Comparison of ENCODE assay signal across 13 mouse cellular contexts in genomic region chr5:111812581-111812980, GRCm38 (mm10).
DNase-seq lines count a peak whose midpoint lies in the region; ATAC-seq lines count a peak whose summit lies in the region.
"Had no signal": no experiment of that assay in that cellular context is flagged by ENCODE, and none has a peak within 500 bp of the region (broad histone marks: within the 10 kb centered on the region; RNA-seq: fewer than 3 reads in every experiment).

No protein-coding gene starts in this region.

- intact Hi-C loops in heart, postnatal 36 days (cut with DNase I): no loop called here

- H3K4me1 ChIP-seq in neural tube, embryonic 13.5 days (replicated peaks): peaks cover 20% of the 10 kb centered on the region
- H3K4me1 ChIP-seq in neural tube, embryonic 15.5 days: peaks cover 15% of the 10 kb centered on the region
- H3K4me1 ChIP-seq in intestine, embryonic 15.5 days (replicated peaks): peaks cover 6% of the 10 kb centered on the region; the same call in 1 of the 2 replicates
- H3K4me1 ChIP-seq in stomach, embryonic 15.5 days: peaks cover 12% of the 10 kb centered on the region
- H3K4me1 ChIP-seq: liver, embryonic 13.5 days had no signal

- peak; percentile 32; the same call in 1 of the 2 replicates for ATAC-seq in neural tube, embryonic 13.5 days (ENCODE audit: low read depth)
- ATAC-seq in neural tube, embryonic 15.5 days (ENCODE audit: low FRiP score): no peak
- ATAC-seq in intestine, embryonic 15.5 days: peak; percentile 39; the same call in 1 of the 2 replicates
- peak; percentile 28; the same call in 1 of the 2 replicates for ATAC-seq in stomach, embryonic 15.5 days (ENCODE audit: insufficient read depth, low FRiP score, low read depth)
- no peak for ATAC-seq in monocyte, adult 5-6 weeks (replicated peaks; ENCODE audit: insufficient number of reproducible peaks, low FRiP score, low TSS enrichment, poor library complexity, severe bottlenecking)

- no peak overlapping the region for H3K4me2 ChIP-seq in neural tube, embryonic 13.5 days
- H3K4me2 ChIP-seq in neural tube, embryonic 15.5 days: no peak overlapping the region
- H3K4me2 ChIP-seq in intestine, embryonic 15.5 days (replicated peaks): no peak overlapping the region
- H3K4me2 ChIP-seq in stomach, embryonic 15.5 days: no peak overlapping the region
- H3K4me2 ChIP-seq: embryonic facial prominence, embryonic 12.5 days; liver, embryonic 13.5 days had no signal

- 58% methylated on average over 7 of the region's 7 CpGs for WGBS in neural tube, embryonic 13.5 days
- 53% methylated on average over 7 of the region's 7 CpGs for WGBS in neural tube, embryonic 15.5 days
- WGBS in intestine, embryonic 15.5 days: 49% methylated on average over 7 of the region's 7 CpGs
- 40% methylated on average over 7 of the region's 7 CpGs for WGBS in stomach, embryonic 15.5 days

- peak; percentile 32 for DNase-seq in heart, postnatal 4 days
- DNase-seq in heart, postnatal 36 days: no peak
- no peak for DNase-seq in right cerebral cortex, postnatal 36 days (ENCODE audit: low spot score in 2 of 2)
- DNase-seq: adrenal gland, postnatal 14 days; cerebellum, adult 8-10 months; liver, embryonic 13.5 days; thymus, adult 18-20 months had no signal

- H3K9me3 ChIP-seq in neural tube, embryonic 13.5 days: no peaks in the 10 kb centered on the region
- no peaks in the 10 kb centered on the region for H3K9me3 ChIP-seq in neural tube, embryonic 15.5 days (replicated peaks)
- no peaks in the 10 kb centered on the region for H3K9me3 ChIP-seq in intestine, embryonic 15.5 days
- no peaks in the 10 kb centered on the region for H3K9me3 ChIP-seq in stomach, embryonic 15.5 days
- H3K9me3 ChIP-seq: embryonic facial prominence, embryonic 12.5 days; liver, embryonic 13.5 days had no signal

- peaks cover 34% of the 10 kb centered on the region for H3K27me3 ChIP-seq in neural tube, embryonic 13.5 days
- H3K27me3 ChIP-seq in neural tube, embryonic 15.5 days (replicated peaks): 0 out of 2 replicates have a peak, but pooled peaks cover 3% of the 10 kb centered on the region
- no peaks in the 10 kb centered on the region for H3K27me3 ChIP-seq in intestine, embryonic 15.5 days (replicated peaks)
- H3K27me3 ChIP-seq in stomach, embryonic 15.5 days (replicated peaks): no peaks in the 10 kb centered on the region
- H3K27me3 ChIP-seq: embryonic facial prominence, embryonic 12.5 days; liver, embryonic 13.5 days had no signal

- no peak overlapping the region for H3K4me3 ChIP-seq in neural tube, embryonic 13.5 days
- no peak overlapping the region for H3K4me3 ChIP-seq in neural tube, embryonic 15.5 days (replicated peaks)
- no peak overlapping the region for H3K4me3 ChIP-seq in intestine, embryonic 15.5 days (replicated peaks)
- H3K4me3 ChIP-seq in stomach, embryonic 15.5 days (replicated peaks): no peak overlapping the region
- H3K4me3 ChIP-seq: embryonic facial prominence, embryonic 12.5 days; liver, embryonic 13.5 days had no signal

- H3K27ac ChIP-seq in neural tube, embryonic 13.5 days (replicated peaks): no peak overlapping the region
- H3K27ac ChIP-seq in neural tube, embryonic 15.5 days (replicated peaks): no peak overlapping the region
- 0 out of 2 replicates have a peak overlapping the region, but pooled peaks have one; percentile 27 for H3K27ac ChIP-seq in intestine, embryonic 15.5 days
- peak overlapping the region; percentile 35; the same call in 1 of the 2 replicates for H3K27ac ChIP-seq in stomach, embryonic 15.5 days
- H3K27ac ChIP-seq: embryonic facial prominence, embryonic 12.5 days; liver, embryonic 13.5 days had no signal

- H3K36me3 ChIP-seq in neural tube, embryonic 13.5 days: no peaks in the 10 kb centered on the region
- no peaks in the 10 kb centered on the region for H3K36me3 ChIP-seq in neural tube, embryonic 15.5 days
- H3K36me3 ChIP-seq in intestine, embryonic 15.5 days: no peaks in the 10 kb centered on the region
- H3K36me3 ChIP-seq in stomach, embryonic 15.5 days: no peaks in the 10 kb centered on the region
- H3K36me3 ChIP-seq: embryonic facial prominence, embryonic 12.5 days; liver, embryonic 13.5 days had no signal

- no peak overlapping the region for H3K9ac ChIP-seq in neural tube, embryonic 13.5 days
- no peak overlapping the region for H3K9ac ChIP-seq in neural tube, embryonic 15.5 days (replicated peaks)
- no peak overlapping the region for H3K9ac ChIP-seq in intestine, embryonic 15.5 days
- H3K9ac ChIP-seq in stomach, embryonic 15.5 days: no peak overlapping the region
- H3K9ac ChIP-seq: embryonic facial prominence, embryonic 12.5 days; liver, embryonic 13.5 days had no signal

Comparison
In these comparisons a context has a peak if more than half of its experiments do, and no peak if none do; other contexts are left out.
1. ATAC-seq: peak in neural tube, embryonic 13.5 days (single experiment), intestine, embryonic 15.5 days (single experiment) and stomach, embryonic 15.5 days (single experiment); none in neural tube, embryonic 15.5 days (single experiment) and monocyte, adult 5-6 weeks (single experiment).
2. H3K27ac ChIP-seq: peak in intestine, embryonic 15.5 days (single experiment) and stomach, embryonic 15.5 days (single experiment); none in neural tube, embryonic 13.5 days (single experiment) and neural tube, embryonic 15.5 days (single experiment).